Mouse (Mus musculus) intestine, postnatal 0 days (tissue): ENCODE measurements around the gene Clec4f. TPM values are rescaled to one million over a fixed set of nuclear protein-coding genes. Genes with fewer than 3 reads are reported as not detected.

Experiments
- ATAC-seq: fragments of 200-750 bp; cut with Nextera tagmentation; 2 replicates; pipeline ENCODE4 v1.8.0; 2017; ENCODE audit warnings: mild to moderate bottlenecking, moderate TSS enrichment, moderate library complexity
- H3K27ac ChIP-seq: fragments of 300-500 bp; sonication (generic); 2 replicates; pipeline ENCODE4 v1.5.1; 2014; ENCODE audit warnings: mild to moderate bottlenecking, low read depth, low read length, moderate library complexity
- H3K27me3 ChIP-seq: fragments of 300-500 bp; sonication (generic); replicated peaks from 2 replicates; pipeline ENCODE4 v1.6.1; 2014; ENCODE audit warnings: low read length, mixed read lengths; ENCODE audit not compliant: control insufficient read depth, insufficient read depth
- H3K36me3 ChIP-seq: fragments of 300-500 bp; sonication (generic); 2 replicates; pipeline ENCODE4 v1.6.1; 2014; ENCODE audit warnings: mild to moderate bottlenecking, moderate library complexity; ENCODE audit not compliant: control insufficient read depth, insufficient read depth
- H3K4me1 ChIP-seq: fragments of 300-500 bp; sonication (generic); replicated peaks from 2 replicates; pipeline ENCODE4 v1.6.1; 2014; ENCODE audit warnings: antibody characterized with exemption, low read length, mixed read lengths; ENCODE audit not compliant: control insufficient read depth, insufficient read depth
- H3K4me2 ChIP-seq: fragments of 300-500 bp; sonication (generic); replicated peaks from 2 replicates; pipeline ENCODE4 v1.6.1; 2014; ENCODE audit warnings: low read depth, mild to moderate bottlenecking, moderate library complexity
- H3K4me3 ChIP-seq: fragments of 300-500 bp; sonication (generic); 2 replicates; pipeline ENCODE4 v1.5.1; 2014; ENCODE audit warnings: low read depth, low read length
- H3K9ac ChIP-seq: fragments of 300-500 bp; sonication (generic); 2 replicates; pipeline ENCODE4 v1.6.1; 2014; ENCODE audit warnings: mild to moderate bottlenecking, low read depth, low read length
- H3K9me3 ChIP-seq: fragments of 300-500 bp; sonication (generic); 2 replicates; pipeline ENCODE4 v1.6.1; 2016; ENCODE audit warnings: mixed run types; ENCODE audit not compliant: control insufficient read depth
- CTCF ChIP-seq: sonication (generic); IDR thresholded peaks from 2 replicates; pipeline ENCODE4 v1.5.1; 2016; ENCODE audit warnings: low read depth, mild to moderate bottlenecking, control low read depth, antibody characterized with exemption, moderate library complexity
- WGBS: fragments of 180-500 bp; shearing (Covaris S2); extraction: QIAGEN DNeasy Blood & Tissue Kit; methylation state at CpG from one replicate; pipeline ENCODE4 v1.1.7; 2014; 5-methylcytosine and 5-hydroxymethylcytosine counted together
- polyA plus RNA-seq: library from polyadenylated mRNA; unstranded; fragments of >200 nt; fragmentation: Nextera tagmentation; extraction: Ambion mirVana; gene quantifications from 2 replicates; pipeline ENCODE4 v1.2.1, GENCODE M21; 2015

Clec4f gene
- polyA plus RNA-seq, 1 experiment from 2014 or later: 5.3 TPM

DNA sequence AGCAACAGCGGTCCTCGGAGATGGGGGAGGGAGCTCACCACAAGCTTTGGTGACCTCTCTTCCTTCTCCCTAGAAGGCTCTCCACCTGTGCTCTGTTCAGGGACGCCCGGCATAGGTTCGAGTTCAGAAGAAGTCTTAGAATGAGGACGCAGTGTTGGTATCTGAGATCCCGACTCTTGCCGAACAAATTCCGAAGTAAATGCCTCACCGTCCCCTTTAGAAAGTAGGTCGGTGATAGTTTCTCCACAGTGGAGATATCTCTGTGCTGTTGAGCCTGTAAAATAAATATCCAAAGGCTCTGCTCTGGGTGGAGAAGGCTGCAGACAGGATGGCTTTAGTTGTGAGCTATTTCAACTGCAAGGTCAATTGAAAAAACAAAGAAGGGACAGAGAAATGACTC lies 45.0 kb upstream of the Clec4f start:
- Histone ChIP-seq H3K9ac (no peak overlapping the region), H3K36me3 (no peaks in the 10 kb centered on the region), H3K27ac (no peak overlapping the region), H3K9me3 (no peaks in the 10 kb centered on the region), H3K4me1 (no peaks in the 10 kb centered on the region), H3K27me3 (peaks cover 82% of the 10 kb centered on the region), H3K4me2 (no peak overlapping the region), H3K4me3 (no peak overlapping the region)
- no peak for TF ChIP-seq CTCF
- no peak for ATAC-seq
- under 1% methylated on average over 11 of the region's 11 CpGs for WGBS

DNA sequence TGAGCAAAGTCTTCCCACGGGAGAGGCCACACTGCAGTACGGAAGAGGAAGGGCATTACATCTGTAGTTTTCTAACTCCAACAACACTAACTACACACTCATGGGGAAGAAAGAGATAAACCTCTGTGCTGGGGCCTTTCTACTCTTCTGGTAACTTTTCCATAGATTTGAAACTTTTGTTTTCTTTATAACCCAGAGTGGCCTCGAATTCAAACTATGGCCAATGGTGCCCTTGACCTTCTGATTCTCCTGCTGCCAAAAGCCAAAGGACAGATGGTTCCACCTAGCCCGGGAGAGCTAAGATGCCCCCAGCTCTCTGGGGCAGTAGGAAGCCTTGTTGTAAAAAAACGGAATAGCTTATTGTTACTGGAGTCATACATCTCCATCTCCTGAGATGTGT lies 44.0 kb upstream of the Clec4f start:
- Histone ChIP-seq H3K27ac (no peak overlapping the region), H3K27me3 (peaks cover 81% of the 10 kb centered on the region), H3K9ac (no peak overlapping the region), H3K4me3 (no peak overlapping the region), H3K9me3 (no peaks in the 10 kb centered on the region), H3K4me1 (no peaks in the 10 kb centered on the region), H3K4me2 (no peak overlapping the region), H3K36me3 (no peaks in the 10 kb centered on the region)
- WGBS: 12% methylated on average over 5 of the region's 5 CpGs
- TF ChIP-seq CTCF: no peak
- ATAC-seq: no peak

DNA sequence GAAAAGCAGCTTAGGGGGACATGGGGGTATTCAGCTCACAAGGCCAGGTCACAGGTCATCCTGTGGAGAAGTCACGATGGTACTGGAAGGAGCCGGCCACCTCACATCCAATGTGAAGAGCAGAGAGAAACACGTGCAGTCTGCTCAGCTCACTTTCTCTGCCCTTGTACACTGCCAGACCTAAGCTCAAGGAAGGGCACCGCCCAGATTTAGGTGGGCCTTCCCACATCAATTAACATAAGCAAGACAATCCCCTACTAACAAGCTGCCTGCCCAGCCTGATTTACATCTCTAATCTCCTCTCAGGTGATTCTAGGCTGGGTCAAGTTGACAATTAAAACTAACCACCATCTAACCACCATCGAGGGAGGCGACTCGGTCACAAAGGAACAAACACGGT lies 41.9 kb upstream of the Clec4f start:
- Histone ChIP-seq H3K36me3 (no peaks in the 10 kb centered on the region), H3K27me3 (peaks cover 89% of the 10 kb centered on the region), H3K27ac (no peak overlapping the region), H3K9ac (no peak overlapping the region), H3K4me3 (no peak overlapping the region), H3K4me2 (no peak overlapping the region), H3K4me1 (no peaks in the 10 kb centered on the region), H3K9me3 (no peaks in the 10 kb centered on the region)
- no peak for ATAC-seq
- 3% methylated on average over 8 of the region's 8 CpGs for WGBS
- TF ChIP-seq CTCF: no peak

DNA sequence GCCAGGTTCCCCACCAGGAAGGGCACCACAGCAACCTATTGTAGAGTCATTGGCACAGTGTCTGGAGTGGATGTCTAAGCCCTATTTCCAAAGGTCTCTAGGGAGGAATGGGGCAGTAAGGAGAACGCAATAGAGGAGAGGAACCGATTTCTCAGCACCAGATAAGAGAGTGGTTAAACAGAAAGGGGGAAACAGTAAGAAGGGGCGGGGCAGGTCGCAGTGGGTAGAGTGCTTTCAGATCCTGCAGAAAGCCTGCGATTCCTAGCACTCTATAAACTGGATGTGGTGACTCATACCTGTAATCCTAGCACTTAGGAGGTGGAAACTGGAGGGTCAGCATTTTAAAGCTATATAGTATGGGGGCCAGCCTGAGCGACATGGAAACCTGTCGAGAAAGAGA lies 40.7 kb upstream of the Clec4f start:
- H3K27me3 ChIP-seq: peaks cover 92% of the 10 kb centered on the region
- ATAC-seq: no peak
- 3% methylated on average over 7 of the region's 7 CpGs for WGBS

DNA sequence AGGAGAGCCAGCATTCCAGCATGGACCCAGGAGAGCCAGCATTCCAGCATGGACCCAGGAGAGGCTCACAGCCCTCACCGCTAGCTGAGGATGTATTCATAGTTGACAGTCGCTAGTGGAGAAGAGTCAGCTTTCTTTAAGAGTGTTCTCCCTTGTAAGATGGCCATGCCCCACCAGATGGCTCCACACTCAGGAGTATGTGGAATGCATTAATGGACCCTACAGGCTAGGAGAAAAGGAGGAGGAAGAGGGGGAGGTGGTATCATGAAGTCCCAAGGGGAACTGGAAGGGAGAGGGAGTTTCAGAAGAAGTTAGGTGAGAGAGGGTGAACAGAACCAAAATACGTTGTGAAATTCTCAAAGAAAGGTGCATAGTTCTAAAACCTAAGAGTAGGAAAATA lies 39.7 kb upstream of the Clec4f start:
- Histone ChIP-seq H3K9me3 (no peaks in the 10 kb centered on the region), H3K27ac (no peak overlapping the region), H3K4me1 (no peaks in the 10 kb centered on the region), H3K27me3 (peaks cover 95% of the 10 kb centered on the region), H3K4me3 (no peak overlapping the region), H3K36me3 (no peaks in the 10 kb centered on the region), H3K4me2 (no peak overlapping the region), H3K9ac (no peak overlapping the region)
- peak; percentile 49 for TF ChIP-seq CTCF
- ATAC-seq: no peak
- 5% methylated on average over 3 of the region's 3 CpGs for WGBS

More for the DNA sequence above, 40.7 kb upstream of the Clec4f start:
- no peak overlapping the region for H3K27ac ChIP-seq
- H3K4me1 ChIP-seq: no peaks in the 10 kb centered on the region
- H3K9me3 ChIP-seq: no peaks in the 10 kb centered on the region
- no peak overlapping the region for H3K9ac ChIP-seq
- no peak overlapping the region for H3K4me2 ChIP-seq
- no peak for TF ChIP-seq CTCF
- H3K4me3 ChIP-seq: no peak overlapping the region
- H3K36me3 ChIP-seq: no peaks in the 10 kb centered on the region

DNA sequence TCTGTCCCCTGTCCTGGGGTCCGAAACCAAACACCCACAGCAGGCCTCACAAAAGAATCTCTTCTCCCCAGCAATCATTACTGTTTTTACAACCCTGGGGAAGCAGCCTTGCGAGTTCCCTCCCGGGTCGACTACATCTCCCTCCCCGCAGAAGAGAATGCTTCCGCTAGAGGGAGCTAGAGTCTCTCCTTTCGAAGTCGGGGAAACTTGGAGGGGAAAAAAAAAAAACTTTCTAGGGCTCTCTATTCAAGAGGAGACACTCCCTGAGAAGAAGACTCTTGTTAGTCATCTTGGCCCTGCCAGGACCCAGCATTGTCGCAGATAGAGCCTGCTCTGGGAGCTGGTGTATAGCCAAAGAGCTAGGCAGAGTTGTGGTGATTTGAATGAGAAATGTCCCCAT lies 37.8 kb upstream of the Clec4f start:
- Histone ChIP-seq H3K9ac (no peak overlapping the region), H3K4me3 (no peak overlapping the region), H3K36me3 (no peaks in the 10 kb centered on the region), H3K9me3 (no peaks in the 10 kb centered on the region), H3K27me3 (peaks cover 93% of the 10 kb centered on the region), H3K4me2 (no peak overlapping the region), H3K27ac (no peak overlapping the region), H3K4me1 (no peaks in the 10 kb centered on the region)
- TF ChIP-seq CTCF: peak; percentile 82
- ATAC-seq: no peak
- 3% methylated on average over 9 of the region's 9 CpGs for WGBS

DNA sequence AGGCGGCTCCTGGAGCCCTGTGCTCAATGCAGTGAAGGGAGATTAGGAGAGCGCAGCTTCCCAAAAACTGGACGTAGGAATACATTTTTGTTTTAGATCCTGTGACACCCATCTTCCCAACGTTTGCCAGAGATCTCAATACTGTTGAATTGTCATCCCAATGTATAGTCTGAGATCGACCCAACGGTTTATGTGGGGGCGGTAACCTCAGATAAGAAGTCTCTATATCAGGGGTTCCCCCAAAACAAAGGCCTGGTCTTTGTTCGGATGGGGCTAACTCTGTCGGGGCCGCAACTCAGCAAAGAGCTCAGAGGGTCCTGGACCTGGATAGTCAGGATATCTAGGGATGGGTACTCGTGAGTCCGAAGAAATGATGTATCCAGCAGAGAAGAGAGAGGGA lies 37.0 kb upstream of the Clec4f start:
- H3K27ac ChIP-seq: no peak overlapping the region
- H3K9me3 ChIP-seq: no peaks in the 10 kb centered on the region
- TF ChIP-seq CTCF: no peak
- no peak overlapping the region for H3K4me3 ChIP-seq
- no peaks in the 10 kb centered on the region for H3K4me1 ChIP-seq
- H3K36me3 ChIP-seq: no peaks in the 10 kb centered on the region
- H3K4me2 ChIP-seq: no peak overlapping the region
- no peak overlapping the region for H3K9ac ChIP-seq
- ATAC-seq: no peak
- peaks cover 85% of the 10 kb centered on the region for H3K27me3 ChIP-seq
- WGBS: 5% methylated on average over 12 of the region's 12 CpGs
